Mouse (Mus musculus) ovary, postnatal 10 days (tissue): ENCODE results near the gene Agpat1.

Experiments
- DNase-seq: peaks from one replicate; pipeline ENCODE4 v3.0.0; 2022; ENCODE audit warnings: low spot score

Gene Agpat1

DNA sequence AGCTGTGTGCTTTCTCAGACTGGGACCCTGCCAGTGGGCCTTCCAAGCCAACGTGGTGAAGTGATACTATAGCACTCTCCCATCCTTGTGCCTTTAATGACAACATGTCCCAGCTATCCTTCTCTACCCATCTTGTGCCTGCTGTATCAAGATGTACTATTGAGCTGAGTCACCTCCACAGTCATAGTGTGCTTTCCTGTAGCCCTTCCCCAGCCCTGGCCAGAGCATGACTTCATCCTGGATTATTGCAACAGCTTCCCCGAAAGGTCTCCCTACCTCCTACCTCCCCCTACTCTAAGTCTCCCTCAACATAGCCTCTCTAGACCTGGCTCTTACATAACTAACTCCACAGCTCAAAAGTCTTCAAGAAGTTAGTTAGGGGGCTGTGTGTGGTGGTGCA is 31.6 kb downstream of the Agpat1 start:
- no peak for DNase-seq

DNA sequence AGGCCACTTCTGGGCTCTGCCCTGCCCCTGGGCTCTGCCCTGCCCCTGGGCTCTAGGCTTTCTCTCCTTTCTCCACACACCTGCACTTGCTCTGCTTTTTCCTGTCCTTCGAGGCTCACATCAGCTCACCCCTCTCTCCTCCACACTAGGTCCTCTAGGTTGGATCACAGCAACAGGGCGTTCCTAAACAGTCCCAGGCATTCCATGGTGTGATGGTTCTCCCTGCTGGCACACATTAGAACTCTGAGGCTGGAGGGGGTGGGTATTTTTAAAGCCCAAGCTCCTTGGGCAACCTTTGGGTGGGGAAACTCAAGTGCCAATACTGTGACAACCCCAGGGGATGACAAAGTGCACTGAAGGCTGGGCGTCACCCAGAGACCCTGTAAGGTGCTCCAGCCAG is 33.4 kb downstream of the Agpat1 start:
- no peak for DNase-seq

GRCm38 (mm10) chr17:34639461-34640255 is 35.6 kb downstream of the Agpat1 start:
- DNase-seq: no peak

- DNase-seq: no peak
Measured at GRCm38 (mm10) chr17:34640778-34641601, 36.9 kb downstream of the Agpat1 start.

DNA sequence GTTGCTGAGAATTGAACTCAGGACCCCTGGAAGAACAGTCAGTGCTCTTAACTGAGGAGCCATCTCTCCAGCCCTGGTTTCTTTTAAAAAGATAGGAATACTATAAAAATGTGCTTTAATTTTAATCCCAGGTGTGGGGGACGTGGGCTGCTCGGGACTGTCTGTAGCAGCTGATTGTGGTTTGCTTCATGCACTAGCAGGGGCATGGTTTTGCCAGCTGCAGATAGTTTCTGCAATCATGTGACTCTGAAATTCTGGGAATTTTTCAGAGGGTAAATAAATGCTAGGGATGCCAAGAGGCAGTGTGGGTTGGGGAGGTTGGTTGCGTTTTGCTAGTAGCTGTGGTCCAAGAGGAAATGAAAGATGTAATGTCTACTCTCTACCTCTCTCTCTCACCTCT is 37.9 kb downstream of the Agpat1 start:
- DNase-seq: no peak

- no peak for DNase-seq
Measured at GRCm38 (mm10) chr17:34643379-34643778, 39.3 kb downstream of the Agpat1 start.

- DNase-seq: no peak
Measured at GRCm38 (mm10) chr17:34643944-34644343, 39.9 kb downstream of the Agpat1 start.

DNA sequence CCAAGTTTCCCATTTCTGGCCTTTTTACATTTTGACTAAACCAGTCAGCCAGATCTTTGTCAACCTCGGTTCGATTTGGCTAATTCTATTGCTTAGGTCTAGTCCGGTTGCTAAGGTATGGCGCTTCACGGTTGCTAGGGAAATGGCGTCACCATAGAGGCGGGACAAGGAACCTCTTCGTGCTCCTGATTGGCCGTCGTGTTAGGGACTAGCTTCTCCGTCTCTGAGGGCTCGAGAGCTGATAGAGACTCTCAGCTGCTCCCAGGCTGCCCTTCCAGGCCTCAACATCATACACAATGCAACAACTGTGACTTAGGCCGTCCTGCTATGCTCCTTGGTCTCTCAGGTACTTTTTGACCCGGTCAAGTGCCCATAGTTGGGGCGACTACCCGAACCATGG is 40.5 kb downstream of the Agpat1 start, which contains the start of gene Fkbpl:
TSS of gene Fkbpl (plus strand) at position 157 of the 400 bp plus-strand sequence.
- peak; percentile 90 for DNase-seq

DNA sequence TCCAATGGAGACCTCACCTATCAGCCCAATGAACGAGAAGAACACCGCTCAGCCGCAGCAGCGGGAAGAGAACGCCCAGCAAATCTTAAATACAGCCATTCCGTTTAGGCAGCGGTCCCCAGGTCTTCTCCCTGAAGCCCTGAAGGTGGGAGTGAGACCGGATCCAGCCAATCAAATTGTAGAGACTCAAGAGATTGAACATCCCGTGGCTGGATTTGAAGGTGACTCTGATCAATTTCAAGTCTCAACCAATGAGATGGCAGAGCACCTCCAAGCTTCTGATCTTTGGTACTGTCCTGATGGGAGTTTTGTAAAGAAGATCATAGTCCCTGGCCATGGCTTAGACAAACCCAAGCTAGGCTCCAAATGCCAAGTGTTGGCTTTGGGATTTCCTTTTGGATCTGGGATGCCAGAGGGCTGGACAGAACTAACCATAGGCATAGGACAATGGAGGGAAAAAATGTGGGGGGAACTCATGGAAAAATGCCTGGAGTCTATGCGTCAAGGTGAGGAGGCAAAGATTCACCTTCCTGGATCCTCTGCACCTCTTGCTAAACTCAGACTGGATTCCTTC is 41.3 kb downstream of the Agpat1 start:
- no peak for DNase-seq

GRCm38 (mm10) chr17:34645831-34646511 is 41.9 kb downstream of the Agpat1 start:
- no peak for DNase-seq

DNA sequence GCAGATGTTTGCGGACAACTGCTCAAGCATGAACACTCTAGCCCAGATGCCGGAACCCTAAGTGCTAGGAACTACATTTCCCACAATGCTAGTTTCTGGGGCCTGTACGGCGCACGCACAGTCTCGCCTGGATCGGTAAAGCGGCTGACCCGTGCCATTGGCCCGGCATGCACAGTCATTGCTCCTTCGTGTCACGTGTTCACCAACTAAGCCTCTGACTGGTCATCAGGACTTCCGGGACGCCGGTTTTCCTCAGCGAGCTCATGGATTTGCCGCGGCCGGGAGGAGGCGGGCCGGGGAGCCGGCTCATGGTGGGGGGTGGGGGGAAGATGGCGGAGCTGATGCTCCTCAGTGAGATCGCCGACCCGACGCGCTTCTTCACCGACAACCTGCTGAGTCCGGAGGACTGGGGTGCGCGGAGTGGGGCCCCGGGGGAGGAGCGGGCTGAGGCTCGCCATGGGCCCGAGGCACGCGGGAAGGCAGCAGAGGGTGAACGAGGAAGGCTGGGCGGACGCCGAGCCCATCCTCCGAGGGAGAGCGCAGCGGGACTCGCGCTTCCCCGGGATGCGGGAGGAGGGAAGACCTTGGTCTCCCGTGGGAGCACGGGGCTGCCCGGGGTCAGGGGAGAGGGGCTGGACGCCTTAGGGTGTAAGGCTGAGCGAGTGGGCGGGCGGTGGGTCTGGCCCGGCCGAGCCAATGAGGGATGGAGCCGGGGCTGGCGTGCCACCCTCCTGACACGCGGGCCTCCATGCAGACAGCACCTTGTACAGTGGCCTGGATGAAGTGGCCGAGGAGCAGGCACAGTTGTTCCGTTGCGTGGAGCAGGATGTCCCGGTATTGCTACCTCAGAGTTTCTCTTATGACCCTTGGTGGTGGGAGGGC is 43.1 kb downstream of the Agpat1 start, which contains the start of gene Atf6b:
TSS of gene Atf6b (plus strand) at position 241 of the 882 bp plus-strand sequence.
- DNase-seq: peak; percentile 66

DNA sequence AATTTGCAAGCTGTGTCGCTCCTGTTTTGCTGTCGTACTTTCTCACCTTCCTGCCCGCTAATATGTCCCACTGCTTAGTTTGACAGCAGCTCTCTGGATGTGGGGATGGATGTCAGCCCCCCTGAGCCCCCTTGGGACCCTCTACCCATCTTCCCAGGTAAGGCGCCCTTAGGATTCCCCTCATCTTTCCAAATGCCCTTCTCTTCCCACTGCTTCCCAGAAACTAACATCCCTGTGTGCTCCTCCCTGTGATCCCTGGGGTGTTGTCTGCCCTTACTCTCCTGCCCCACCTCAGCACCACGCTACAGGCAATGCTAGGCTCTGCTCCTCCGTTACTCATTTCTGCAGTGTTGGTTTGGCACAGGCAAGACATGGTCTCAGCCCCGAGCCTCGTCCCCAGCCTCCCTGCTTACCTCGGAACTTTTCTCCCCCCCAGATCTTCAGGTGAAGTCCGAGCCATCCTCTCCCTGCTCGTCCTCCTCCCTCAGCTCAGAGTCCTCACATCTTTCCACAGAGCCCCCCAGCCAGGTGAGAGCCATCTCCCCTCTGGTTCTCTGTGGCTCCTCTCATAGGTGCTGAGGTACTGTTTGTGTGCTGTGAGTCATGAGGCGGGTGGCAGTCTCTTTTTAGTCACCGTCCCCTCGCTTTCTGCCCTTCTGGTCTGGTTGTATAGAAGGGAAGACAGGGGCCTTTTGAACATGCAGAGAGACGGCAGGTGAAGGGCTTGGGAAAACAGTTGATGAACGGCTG is 44.3 kb downstream of the Agpat1 start:
- no peak for DNase-seq

GRCm38 (mm10) chr17:34649106-34649864 is 45.2 kb downstream of the Agpat1 start:
- DNase-seq: no peak

DNA sequence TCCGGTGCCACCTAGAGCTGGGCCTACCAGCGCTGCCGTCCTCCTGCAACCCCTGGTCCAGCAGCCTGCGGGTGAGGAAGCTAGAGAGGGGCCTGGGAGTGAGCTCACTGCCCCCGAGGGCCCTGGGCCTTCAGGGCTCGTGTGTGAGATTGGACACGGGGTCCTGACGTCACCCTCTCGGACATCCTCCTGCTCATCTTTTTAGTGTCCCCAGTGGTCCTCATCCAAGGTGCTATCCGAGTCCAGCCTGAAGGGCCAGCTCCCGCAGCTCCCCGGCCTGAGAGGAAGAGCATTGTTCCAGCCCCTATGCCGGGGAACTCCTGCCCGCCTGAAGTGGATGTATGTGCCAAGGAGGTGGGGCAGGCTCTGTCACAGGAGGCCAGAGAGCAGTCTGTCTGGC is 46.7 kb downstream of the Agpat1 start:
- no peak for DNase-seq

GRCm38 (mm10) chr17:34651507-34652221 is 47.6 kb downstream of the Agpat1 start:
- DNase-seq: no peak

- DNase-seq: no peak
Measured at GRCm38 (mm10) chr17:34652546-34652945, 48.5 kb downstream of the Agpat1 start.

DNA sequence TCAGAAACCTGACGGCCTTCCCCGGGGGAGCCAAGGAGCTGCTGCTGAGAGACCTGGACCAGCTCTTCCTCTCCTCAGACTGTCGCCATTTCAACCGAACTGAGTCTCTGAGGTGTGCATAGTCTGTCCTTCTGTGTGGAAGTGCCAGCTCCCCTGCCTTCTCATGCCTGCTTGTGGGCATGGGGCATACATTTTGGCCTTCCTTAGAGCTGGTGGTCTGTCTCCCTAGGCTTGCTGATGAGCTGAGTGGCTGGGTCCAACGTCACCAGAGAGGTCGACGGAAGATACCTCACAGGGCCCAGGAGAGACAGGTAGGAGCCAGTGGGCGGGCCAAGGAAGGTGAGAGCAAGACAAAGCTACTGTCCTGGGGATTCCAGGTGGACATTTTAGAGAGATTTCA is 48.9 kb downstream of the Agpat1 start:
- DNase-seq: no peak

- no peak for DNase-seq
Measured at GRCm38 (mm10) chr17:34653746-34654285, 49.8 kb downstream of the Agpat1 start.

GRCm38 (mm10) chr17:34654392-34654791 is 50.3 kb downstream of the Agpat1 start:
- no peak for DNase-seq
